Mouse (Mus musculus) liver, embryonic 11.5 days (tissue): Measurements from ENCODE around the gene Pard6b. TPM values are rescaled to one million over a fixed set of nuclear protein-coding genes. Genes with fewer than 3 reads are reported as not detected.

Experiments used
- ATAC-seq: fragments of 200-750 bp; cut with Nextera tagmentation; replicated peaks from 2 replicates; pipeline ENCODE4 v1.8.0; 2017; ENCODE audit warnings: moderate number of reproducible peaks, mild to moderate bottlenecking, moderate TSS enrichment, moderate library complexity; ENCODE audit not compliant: low FRiP score
- DNase-seq: peaks from one replicate; pipeline ENCODE4 v3.0.0-alpha.2; 2017; ENCODE audit warnings: low spot score
- H3K27ac ChIP-seq: fragments of 300-500 bp; sonication (generic); 2 replicates; pipeline ENCODE4 v1.5.1; 2014; ENCODE audit warnings: mild to moderate bottlenecking, low read depth, low read length, control low read depth
- H3K27me3 ChIP-seq: fragments of 300-500 bp; sonication (generic); replicated peaks from 2 replicates; pipeline ENCODE4 v1.6.1; 2014; ENCODE audit warnings: low read length, mixed read lengths; ENCODE audit not compliant: control insufficient read depth, insufficient read depth
- H3K36me3 ChIP-seq: fragments of 300-500 bp; sonication (generic); 2 replicates; pipeline ENCODE4 v1.6.1; 2014; ENCODE audit warnings: mild to moderate bottlenecking, low read length, moderate library complexity, mixed read lengths; ENCODE audit not compliant: control insufficient read depth, insufficient read depth
- H3K4me1 ChIP-seq: fragments of 300-500 bp; sonication (generic); replicated peaks from 2 replicates; pipeline ENCODE4 v1.6.1; 2014; ENCODE audit warnings: low read length, mixed read lengths; ENCODE audit not compliant: control insufficient read depth, insufficient read depth
- H3K4me2 ChIP-seq: fragments of 300-500 bp; sonication (generic); 2 replicates; pipeline ENCODE4 v1.6.1; 2014; ENCODE audit warnings: mild to moderate bottlenecking, control low read depth, moderate library complexity
- H3K4me3 ChIP-seq: fragments of 300-500 bp; sonication (generic); 2 replicates; pipeline ENCODE4 v1.5.1; 2014; ENCODE audit warnings: low read depth, low read length, control low read depth
- H3K9ac ChIP-seq: fragments of 300-500 bp; sonication (generic); 2 replicates; pipeline ENCODE4 v1.6.1; 2014; ENCODE audit warnings: low read depth, low read length, control low read depth
- H3K9me3 ChIP-seq: fragments of 300-500 bp; sonication (generic); 2 replicates; pipeline ENCODE4 v1.6.1; 2016; ENCODE audit warnings: low read length, inconsistent platforms, mixed read lengths; ENCODE audit not compliant: control insufficient read depth
- WGBS: fragments of 180-500 bp; shearing (Covaris S2); extraction: QIAGEN DNeasy Blood & Tissue Kit; methylation state at CpG from one replicate; pipeline ENCODE4 v1.1.7; 2014; 5-methylcytosine and 5-hydroxymethylcytosine counted together
- polyA plus RNA-seq: library from polyadenylated mRNA; unstranded; fragments of >200 nt; fragmentation: Nextera tagmentation; extraction: Ambion mirVana; gene quantifications from 2 replicates; pipeline ENCODE4 v1.2.1, GENCODE M21; 2014

Gene Pard6b
- polyA plus RNA-seq, 1 experiment from 2014 or later = 6.1 TPM

DNA sequence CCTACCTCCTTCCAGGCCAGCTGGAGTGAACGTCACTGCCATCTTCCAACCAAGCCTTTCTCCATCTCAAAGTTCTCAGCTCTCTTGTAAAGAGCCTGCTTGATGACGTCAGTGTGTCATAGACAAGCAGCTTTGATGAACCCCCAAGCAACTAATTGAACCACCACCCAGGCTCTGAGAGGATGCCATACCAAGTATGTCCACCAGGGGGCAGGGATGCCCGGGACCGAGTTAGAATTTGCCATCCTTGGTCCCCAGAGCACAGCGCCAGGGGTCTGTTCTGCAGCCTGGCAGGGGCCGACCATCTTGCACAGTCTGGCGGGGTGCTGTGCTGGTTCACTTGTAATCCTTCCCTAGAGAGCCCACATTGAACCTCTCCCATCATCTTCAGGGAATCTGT, 31.1 kb downstream of the Pard6b start:
- peaks cover 5% of the 10 kb centered on the region; the same call in 1 of the 2 replicates for H3K4me1 ChIP-seq
- H3K9me3 ChIP-seq = no peaks in the 10 kb centered on the region
- H3K27me3 ChIP-seq = no peaks in the 10 kb centered on the region
- H3K4me2 ChIP-seq = no peak overlapping the region
- ATAC-seq (0 out of 2 replicates have a peak, but pooled peaks have one; percentile 16), DNase-seq (peak; percentile 67)
- 16% methylated on average over 7 of the region's 7 CpGs for WGBS
- H3K9ac ChIP-seq = no peak overlapping the region
- H3K36me3 ChIP-seq = no peaks in the 10 kb centered on the region
- H3K4me3 ChIP-seq = no peak overlapping the region
- H3K27ac ChIP-seq = no peak overlapping the region

DNA sequence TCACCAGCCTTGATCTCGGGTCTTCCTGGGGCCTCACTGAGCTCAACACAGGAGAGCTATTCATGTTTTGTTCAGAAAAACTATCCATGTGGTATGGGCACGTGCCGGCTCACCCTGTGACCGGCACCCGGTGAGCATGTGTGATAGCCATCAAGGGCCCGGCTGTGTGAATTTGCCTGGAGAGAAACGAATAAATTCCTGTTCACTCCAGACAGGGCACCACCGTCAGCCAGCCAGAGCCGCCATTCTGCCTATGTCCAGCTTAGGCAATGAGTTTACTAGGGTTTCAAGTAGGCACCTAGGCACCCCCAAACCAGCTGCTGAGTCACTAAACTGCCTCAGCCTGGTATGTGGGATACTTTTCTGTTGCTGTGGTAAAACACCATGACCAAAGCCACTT, 32.5 kb downstream of the Pard6b start:
- Histone ChIP-seq H3K27ac (no peak overlapping the region), H3K9me3 (no peaks in the 10 kb centered on the region), H3K4me1 (peaks cover 12% of the 10 kb centered on the region), H3K27me3 (peaks cover 4% of the 10 kb centered on the region; the same call in 1 of the 2 replicates), H3K36me3 (no peaks in the 10 kb centered on the region), H3K9ac (no peak overlapping the region), H3K4me2 (no peak overlapping the region), H3K4me3 (no peak overlapping the region)
- ATAC-seq = no peak
- no peak for DNase-seq
- 81% methylated on average over 9 of the region's 9 CpGs for WGBS

DNA sequence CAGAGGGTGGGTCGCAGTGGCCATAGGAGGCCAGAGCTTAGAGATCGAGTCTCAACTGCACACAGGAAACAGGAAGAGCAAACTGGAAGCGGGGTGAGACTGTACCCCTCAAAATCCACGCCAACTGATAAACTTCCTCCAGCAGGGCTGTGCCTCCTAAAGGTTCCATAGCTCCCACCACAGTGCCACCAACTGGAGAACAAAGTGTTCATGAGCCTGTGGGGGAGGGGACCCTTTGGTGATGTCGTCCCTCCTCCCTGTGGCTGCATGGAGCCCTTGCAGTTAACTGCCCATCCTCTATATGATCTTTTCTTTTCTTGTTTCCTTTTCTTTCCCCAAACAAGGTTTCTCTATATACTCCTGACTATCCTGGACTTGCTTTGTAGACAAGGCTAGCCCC, 32.9 kb downstream of the Pard6b start:
- 48% methylated on average over 5 of the region's 5 CpGs for WGBS
- peaks cover 12% of the 10 kb centered on the region for H3K4me1 ChIP-seq
- DNase-seq (no peak), ATAC-seq (no peak)
- H3K27me3 ChIP-seq = peaks cover 4% of the 10 kb centered on the region; the same call in 1 of the 2 replicates
- H3K9ac ChIP-seq = no peak overlapping the region
- H3K4me3 ChIP-seq = no peak overlapping the region
- no peaks in the 10 kb centered on the region for H3K9me3 ChIP-seq
- H3K27ac ChIP-seq = no peak overlapping the region
- no peaks in the 10 kb centered on the region for H3K36me3 ChIP-seq
- H3K4me2 ChIP-seq = no peak overlapping the region

DNA sequence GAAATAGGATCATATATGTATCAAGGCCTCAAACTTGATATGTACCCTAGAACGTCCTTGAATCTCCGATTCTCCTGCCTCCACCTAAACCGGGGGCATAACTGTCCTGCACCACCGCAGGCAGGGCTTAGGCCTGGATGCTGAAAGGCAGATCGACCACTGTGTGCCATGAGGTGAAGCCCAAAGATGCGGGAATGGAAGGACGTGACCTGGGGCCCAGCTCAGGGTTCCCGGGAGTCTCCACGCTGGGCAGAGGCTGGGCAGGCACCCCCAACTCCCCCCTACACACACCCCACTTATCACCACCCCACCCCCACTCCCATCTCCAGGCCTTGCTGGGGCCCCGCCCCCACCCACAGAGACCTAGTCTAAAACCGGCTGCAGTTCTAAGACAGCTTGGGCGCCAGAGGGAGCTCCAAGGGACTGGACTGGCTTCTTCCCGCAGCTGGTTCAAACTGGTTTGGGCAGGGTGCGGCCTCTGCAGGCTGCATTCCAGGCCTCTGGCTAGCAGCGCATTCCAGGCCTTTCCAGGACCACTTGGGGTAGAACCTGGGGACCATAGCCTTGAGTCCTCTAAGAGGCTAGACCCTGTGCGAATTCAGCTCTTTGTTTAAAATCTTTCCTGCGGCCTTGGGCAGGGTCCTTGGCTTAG, 34.0 kb downstream of the Pard6b start:
- DNase-seq (peak; percentile 76), ATAC-seq (peak; percentile 60)
- 26% methylated on average over 17 of the region's 17 CpGs for WGBS
- no peaks in the 10 kb centered on the region for H3K36me3 ChIP-seq
- no peaks in the 10 kb centered on the region for H3K9me3 ChIP-seq
- no peak overlapping the region; the same call in 1 of the 2 replicates for H3K4me2 ChIP-seq
- H3K4me1 ChIP-seq = peaks cover 12% of the 10 kb centered on the region
- peaks cover 4% of the 10 kb centered on the region; the same call in 1 of the 2 replicates for H3K27me3 ChIP-seq
- peak overlapping the region; percentile 39 for H3K9ac ChIP-seq
- H3K4me3 ChIP-seq = no peak overlapping the region
- no peak overlapping the region for H3K27ac ChIP-seq

DNA sequence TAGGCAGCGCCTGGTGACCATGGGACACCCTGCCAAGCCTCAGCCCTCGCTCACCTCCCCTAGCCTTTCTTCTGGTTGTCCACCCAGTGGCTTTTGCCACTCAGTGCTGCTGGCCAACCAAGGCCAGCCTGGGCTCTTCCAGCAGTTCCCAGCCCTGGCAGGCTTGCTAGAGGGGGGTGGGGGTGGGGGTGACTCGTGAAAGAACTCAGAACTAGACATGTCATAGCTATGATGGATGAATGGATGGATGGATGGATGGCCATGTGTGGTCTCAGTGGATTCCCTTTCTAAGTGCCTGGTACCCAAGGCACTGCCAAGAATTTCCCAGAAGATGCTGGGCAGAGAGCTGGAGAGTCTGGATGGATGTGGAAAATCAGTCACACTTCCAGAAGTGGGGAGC, 35.0 kb downstream of the Pard6b start:
- Histone ChIP-seq H3K27me3 (peaks cover 4% of the 10 kb centered on the region; the same call in 1 of the 2 replicates), H3K4me1 (peaks cover 12% of the 10 kb centered on the region), H3K9ac (no peak overlapping the region), H3K4me2 (no peak overlapping the region), H3K9me3 (no peaks in the 10 kb centered on the region), H3K36me3 (no peaks in the 10 kb centered on the region), H3K27ac (no peak overlapping the region), H3K4me3 (no peak overlapping the region)
- ATAC-seq = no peak
- no peak for DNase-seq
- 83% methylated on average over 3 of the region's 3 CpGs for WGBS

DNA sequence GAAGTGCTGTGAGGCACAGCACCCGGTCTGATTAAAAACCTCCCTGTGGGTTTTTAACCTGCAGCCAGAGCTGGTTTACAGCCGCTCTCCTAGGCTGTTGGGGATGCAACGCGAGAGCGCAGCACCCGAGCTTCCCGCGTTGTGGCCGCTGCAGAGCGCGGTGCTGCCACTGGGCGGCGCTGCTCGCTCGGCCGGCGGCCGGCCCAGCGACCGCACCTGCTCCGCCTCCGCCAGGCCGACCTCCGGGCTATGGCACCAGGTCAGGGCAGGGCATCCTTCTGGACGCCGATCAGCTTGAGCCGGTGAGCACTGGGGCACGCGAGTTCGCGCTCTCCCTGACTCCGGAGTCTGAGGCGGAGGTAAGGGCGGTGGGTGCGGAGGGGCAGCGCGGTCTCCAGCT, 36.3 kb downstream of the Pard6b start:
- Histone ChIP-seq H3K27ac (no peak overlapping the region), H3K4me2 (peak overlapping the region; percentile 92), H3K27me3 (peaks cover 4% of the 10 kb centered on the region; the same call in 1 of the 2 replicates), H3K9ac (peak overlapping the region; percentile 61), H3K4me1 (peaks cover 12% of the 10 kb centered on the region), H3K4me3 (peak overlapping the region; percentile 56), H3K9me3 (no peaks in the 10 kb centered on the region), H3K36me3 (no peaks in the 10 kb centered on the region)
- ATAC-seq (peak; percentile 64; the same call in 1 of the 2 replicates), DNase-seq (peak; percentile 84)
- WGBS = 0% methylated on average over 36 of the region's 37 CpGs

DNA sequence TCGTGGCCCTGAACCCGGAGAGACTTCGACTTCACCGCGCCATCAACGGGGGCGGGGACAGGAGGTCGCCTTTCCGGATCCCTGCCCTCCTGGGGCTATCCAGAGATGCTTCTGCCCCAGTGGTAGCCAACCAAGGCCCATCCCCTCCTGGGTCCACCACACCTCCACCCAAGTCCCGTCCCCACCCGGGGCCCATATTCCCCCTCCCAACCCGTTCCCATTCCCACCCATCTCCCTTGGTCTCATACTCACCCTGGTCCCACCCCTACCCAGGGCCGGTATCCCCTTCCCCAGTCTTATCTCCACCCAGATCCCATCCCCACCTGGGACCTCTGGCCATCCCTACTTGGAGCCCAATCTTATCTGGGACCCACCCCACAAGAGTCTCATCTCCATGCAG, 36.7 kb downstream of the Pard6b start:
- Histone ChIP-seq H3K4me1 (peaks cover 12% of the 10 kb centered on the region), H3K27ac (no peak overlapping the region), H3K9me3 (no peaks in the 10 kb centered on the region), H3K27me3 (peaks cover 4% of the 10 kb centered on the region; the same call in 1 of the 2 replicates), H3K9ac (peak overlapping the region; percentile 61), H3K4me3 (peak overlapping the region; percentile 56), H3K36me3 (no peaks in the 10 kb centered on the region), H3K4me2 (peak overlapping the region; percentile 92)
- 4% methylated on average over 11 of the region's 13 CpGs for WGBS
- no peak for DNase-seq
- ATAC-seq = peak; percentile 8; the same call in 1 of the 2 replicates

DNA sequence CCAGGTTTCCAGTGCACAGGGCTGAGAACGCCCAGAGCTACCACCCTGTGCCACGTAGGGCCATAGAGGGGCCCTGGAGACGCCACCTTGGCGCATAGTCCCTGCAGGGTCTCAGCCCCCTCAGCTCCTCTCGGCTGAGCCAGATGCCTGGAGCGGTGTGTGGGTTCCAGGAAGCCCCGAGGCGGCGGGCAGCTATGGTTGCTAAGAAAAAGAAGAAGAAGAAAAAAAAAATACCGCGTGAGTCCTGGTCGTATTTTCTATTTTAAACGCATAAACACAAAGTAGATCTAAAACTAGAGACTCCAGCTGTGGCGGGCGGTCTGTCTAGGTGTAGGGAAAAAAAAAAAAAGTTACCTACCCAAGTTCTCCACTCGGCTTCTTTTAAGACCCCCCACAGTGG, 37.2 kb downstream of the Pard6b start:
- no peaks in the 10 kb centered on the region for H3K9me3 ChIP-seq

DNA sequence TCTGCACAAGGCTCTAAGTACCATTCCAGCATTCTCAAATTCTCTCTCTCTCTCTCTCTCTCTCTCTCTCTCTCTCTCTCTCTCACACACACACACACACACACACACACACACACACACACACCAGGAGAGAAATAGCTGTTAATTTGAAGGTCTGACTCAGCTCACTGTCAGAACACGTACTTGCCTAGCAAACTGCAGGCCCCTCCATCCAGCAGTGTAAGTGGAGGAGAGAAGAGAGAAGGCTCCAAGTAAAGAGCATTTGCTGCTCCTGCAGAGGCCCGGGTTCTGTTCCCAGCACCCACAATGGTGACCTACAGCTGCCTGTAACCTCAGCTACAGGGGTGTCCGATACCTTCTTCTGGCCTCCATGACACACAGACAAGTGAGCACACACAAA, 37.7 kb downstream of the Pard6b start:
- no peak overlapping the region for H3K27ac ChIP-seq
- WGBS = 78% methylated on average over 3 of the region's 3 CpGs
- H3K4me1 ChIP-seq = peaks cover 12% of the 10 kb centered on the region
- H3K27me3 ChIP-seq = peaks cover 4% of the 10 kb centered on the region; the same call in 1 of the 2 replicates
- no peak overlapping the region for H3K4me3 ChIP-seq
- no peak for DNase-seq
- H3K4me2 ChIP-seq = no peak overlapping the region
- no peak overlapping the region for H3K9ac ChIP-seq
- no peaks in the 10 kb centered on the region for H3K36me3 ChIP-seq
- no peaks in the 10 kb centered on the region for H3K9me3 ChIP-seq
- ATAC-seq = no peak

More for the DNA sequence above, 37.2 kb downstream of the Pard6b start:
- peaks cover 4% of the 10 kb centered on the region; the same call in 1 of the 2 replicates for H3K27me3 ChIP-seq
- no peak overlapping the region for H3K4me3 ChIP-seq
- peak overlapping the region; percentile 92 for H3K4me2 ChIP-seq
- no peak overlapping the region; the same call in 1 of the 2 replicates for H3K9ac ChIP-seq
- DNase-seq (no peak), ATAC-seq (no peak; the same call in 1 of the 2 replicates)
- H3K4me1 ChIP-seq = peaks cover 12% of the 10 kb centered on the region
- WGBS = 42% methylated on average over 16 of the region's 16 CpGs
- H3K36me3 ChIP-seq = no peaks in the 10 kb centered on the region
- no peak overlapping the region for H3K27ac ChIP-seq
